Mouse (Mus musculus): ENCODE results near the gene Myh15. TPM values are rescaled to one million over a fixed set of nuclear protein-coding genes. Genes with fewer than 3 reads are reported as not detected.
"Not testable (repeated sequence)": the region's sequence is repeated elsewhere in the genome, so short reads cannot be mapped to it uniquely, and the experiment has no call there.

Myh15 gene
- polyA plus RNA-seq, 1 experiment: not detected

GRCm38 (mm10) chr16:49197951-49198350 lies 140.7 kb downstream of the Myh15 start:
- TF ChIP-seq CTCF (IDR thresholded peaks at IDR 0.05; ENCODE audit: insufficient read depth, low read depth, low read length) (no peak), POLR2A (IDR thresholded peaks at IDR 0.05; ENCODE audit: insufficient read depth, low read depth, low read length) (no peak)
- Histone ChIP-seq H3K4me3 (ENCODE audit: insufficient read depth, low read depth, low read length) (no peak overlapping the region), H3K27ac (ENCODE audit: insufficient read depth, low read depth, low read length) (0 out of 2 replicates have a peak overlapping the region, but pooled peaks have one; percentile 44), H3K4me1 (ENCODE audit: control insufficient read depth, insufficient read depth, low read length) (peaks cover 6% of the 10 kb centered on the region)
- 18% methylated on average over 3 of the region's 3 CpGs for WGBS

- Histone ChIP-seq H3K4me3 (ENCODE audit: insufficient read depth, low read depth, low read length) (no peak overlapping the region), H3K27ac (ENCODE audit: insufficient read depth, low read depth, low read length) (no peak overlapping the region), H3K4me1 (ENCODE audit: control insufficient read depth, insufficient read depth, low read length) (no peaks in the 10 kb centered on the region)
- WGBS: 81% methylated on average over 8 of the region's 8 CpGs
- no peak for TF ChIP-seq CTCF (IDR thresholded peaks at IDR 0.05; ENCODE audit: insufficient read depth, low read depth, low read length)
- no peak for TF ChIP-seq POLR2A (IDR thresholded peaks at IDR 0.05; ENCODE audit: insufficient read depth, low read depth, low read length)
These were observed 166.4 kb downstream of the Myh15 start for GRCm38 (mm10) chr16:49223733-49224132.

- H3K27ac ChIP-seq (ENCODE audit: insufficient read depth, low read depth, low read length); H3K4me1 ChIP-seq (ENCODE audit: control insufficient read depth, insufficient read depth, low read length); H3K4me3 ChIP-seq (ENCODE audit: insufficient read depth, low read depth, low read length): not testable (repeated sequence)
- 94% methylated on average over 1 of the region's 1 CpGs for WGBS
These were observed 186.2 kb downstream of the Myh15 start for GRCm38 (mm10) chr16:49243517-49243916.

Other genes starting within 250 kb of the Myh15 start
- not detected in 2 replicates for gene Retnlb, start 240.6 kb upstream of the Myh15 start, polyA plus RNA-seq (2012; ENCODE audit: insufficient read depth, insufficient read length, low replicate concordance, missing spikeins)
- not detected in 2 replicates for gene Retnla, start 214.9 kb upstream of the Myh15 start, polyA plus RNA-seq (2012; ENCODE audit: insufficient read depth, insufficient read length, low replicate concordance, missing spikeins)
- not detected in 2 replicates for gene Retnlg, start 184.9 kb upstream of the Myh15 start, polyA plus RNA-seq (2012; ENCODE audit: insufficient read depth, insufficient read length, low replicate concordance, missing spikeins)
- not detected in 2 replicates for gene Dzip3, start 63.3 kb upstream of the Myh15 start, polyA plus RNA-seq (2012; ENCODE audit: insufficient read depth, insufficient read length, low replicate concordance, missing spikeins)
- not detected in 2 replicates for gene Cip2a, start 63.3 kb upstream of the Myh15 start, polyA plus RNA-seq (2012; ENCODE audit: insufficient read depth, insufficient read length, low replicate concordance, missing spikeins)